Comparison of ENCODE assay signal across 10 mouse cellular contexts in genomic region chr11:81371545-81371944, GRCm38 (mm10).
DNase-seq lines count a peak whose midpoint lies in the region; ATAC-seq lines count a peak whose summit lies in the region.
"Had no signal": no experiment of that assay in that cellular context is flagged by ENCODE, and none has a peak within 500 bp of the region (broad histone marks: within the 10 kb centered on the region; RNA-seq: fewer than 3 reads in every experiment).

No protein-coding gene starts in this region.

- H3K4me3 ChIP-seq in hindbrain, embryonic 13.5 days = no peak overlapping the region
- no peak overlapping the region for H3K4me3 ChIP-seq in hindbrain, embryonic 16.5 days (ENCODE audit: low read length)
- H3K4me3 ChIP-seq in forebrain, embryonic 13.5 days = no peak overlapping the region
- H3K4me3 ChIP-seq: forebrain, embryonic 10.5 days had no signal

- no peak for ATAC-seq in hindbrain, embryonic 13.5 days (ENCODE audit: low FRiP score)
- no peak for ATAC-seq in hindbrain, embryonic 16.5 days
- no peak for ATAC-seq in forebrain, embryonic 13.5 days

- 0 out of 2 replicates have a peak overlapping the region, but pooled peaks have one; percentile 15 for H3K27ac ChIP-seq in hindbrain, embryonic 13.5 days
- no peak overlapping the region for H3K27ac ChIP-seq in hindbrain, embryonic 16.5 days (ENCODE audit: low read depth, low read length)
- no peak overlapping the region for H3K27ac ChIP-seq in forebrain, embryonic 13.5 days
- H3K27ac ChIP-seq: forebrain, embryonic 10.5 days had no signal

- peaks cover 32% of the 10 kb centered on the region for H3K4me1 ChIP-seq in hindbrain, embryonic 13.5 days (replicated peaks)
- H3K4me1 ChIP-seq in hindbrain, embryonic 16.5 days (ENCODE audit: control insufficient read depth, insufficient read depth, low read depth, low read length) = no peaks in the 10 kb centered on the region; the same call in 1 of the 2 replicates
- H3K4me1 ChIP-seq in forebrain, embryonic 13.5 days = peaks cover 20% of the 10 kb centered on the region

- no peaks in the 10 kb centered on the region for H3K36me3 ChIP-seq in hindbrain, embryonic 13.5 days
- H3K36me3 ChIP-seq in hindbrain, embryonic 16.5 days (ENCODE audit: control insufficient read depth, insufficient read depth, low read length) = no peaks in the 10 kb centered on the region
- no peaks in the 10 kb centered on the region for H3K36me3 ChIP-seq in forebrain, embryonic 13.5 days (ENCODE audit: poor library complexity, severe bottlenecking)
- H3K36me3 ChIP-seq: forebrain, embryonic 10.5 days had no signal

- H3K4me2 ChIP-seq in hindbrain, embryonic 13.5 days = no peak overlapping the region
- H3K4me2 ChIP-seq in hindbrain, embryonic 16.5 days (ENCODE audit: low read length) = no peak overlapping the region
- H3K4me2 ChIP-seq in forebrain, embryonic 13.5 days = no peak overlapping the region
- H3K4me2 ChIP-seq: liver, embryonic 11.5 days had no signal

- 52% methylated on average over 8 of the region's 8 CpGs for WGBS in hindbrain, embryonic 13.5 days
- whole genome bisulfite sequencing in hindbrain, embryonic 16.5 days = 47% methylated on average over 8 of the region's 8 CpGs
- WGBS in forebrain, embryonic 13.5 days = 71% methylated on average over 8 of the region's 8 CpGs

- H3K9ac ChIP-seq in hindbrain, embryonic 13.5 days = no peak overlapping the region
- no peak overlapping the region for H3K9ac ChIP-seq in hindbrain, embryonic 16.5 days (ENCODE audit: low read depth, low read length)
- no peak overlapping the region for H3K9ac ChIP-seq in forebrain, embryonic 13.5 days

- no peaks in the 10 kb centered on the region for H3K9me3 ChIP-seq in hindbrain, embryonic 13.5 days
- H3K9me3 ChIP-seq in hindbrain, embryonic 16.5 days (ENCODE audit: control insufficient read depth, low read length) = no peaks in the 10 kb centered on the region
- no peaks in the 10 kb centered on the region for H3K9me3 ChIP-seq in forebrain, embryonic 13.5 days (replicated peaks)
- H3K9me3 ChIP-seq: forebrain, embryonic 10.5 days had no signal

- H3K27me3 ChIP-seq in hindbrain, embryonic 13.5 days = no peaks in the 10 kb centered on the region; the same call in 1 of the 2 replicates
- H3K27me3 ChIP-seq in hindbrain, embryonic 16.5 days (replicated peaks; ENCODE audit: control insufficient read depth, insufficient read depth, low read length) = no peaks in the 10 kb centered on the region
- H3K27me3 ChIP-seq in forebrain, embryonic 13.5 days = no peaks in the 10 kb centered on the region

- DNase-seq in adrenal gland, adult 2 months = peak; percentile 84
- peak; percentile 82 to 83 for DNase-seq in adrenal gland, postnatal 36 days
- peak; percentile 70 for DNase-seq in kidney, postnatal 10 days
- DNase-seq in embryo, embryonic 11 days = no peak
- DNase-seq: right cerebral cortex, postnatal 14 days had no signal
